Mouse (Mus musculus): ENCODE results near the gene Gm6588.

GRCm38 (mm10) chr5:112496753-112497369, 47.6 kb downstream of the Gm6588 start:
- TF ChIP-seq GATA1 (IDR thresholded peaks at IDR 0.05; ENCODE audit: low read length) (no peak), TAL1 (IDR thresholded peaks at IDR 0.05; ENCODE audit: low read length) (no peak)

All from erythroblast, embryonic 14.5 days (primary cell).